Mouse (Mus musculus): ENCODE data around the gene Zfp618. TPM values are rescaled to one million over a fixed set of nuclear protein-coding genes. Genes with fewer than 3 reads are reported as not detected.

The Zfp618 gene
- 15.2 and 18.4 TPM in 2 replicates for polyA plus RNA-seq (2015; fragmentation: Nextera tagmentation; extraction: Ambion mirVana)

GRCm38 (mm10) chr4:62965497-62966302 lies at the start of gene Zfp618:
Gene Zfp618 (plus strand): TSS chr4:62965573.
- Histone ChIP-seq H3K4me1 (replicated peaks; ENCODE audit: control insufficient read depth, insufficient read depth, low read length) (no peaks in the 10 kb centered on the region; the same call in 1 of the 2 replicates), H3K4me2 (ENCODE audit: low read length) (peak within 1 kb of the TSS; percentile 72), H3K9ac (replicated peaks; ENCODE audit: low read depth, low read length) (peak within 1 kb of the TSS; percentile 98), H3K4me3 (replicated peaks; ENCODE audit: low read length) (peak within 1 kb of the TSS; percentile 81), H3K36me3 (ENCODE audit: control insufficient read depth, insufficient read depth) (no peaks in the 10 kb centered on the region), H3K9me3 (ENCODE audit: control insufficient read depth, low read length) (no peaks in the 10 kb centered on the region), H3K27ac (ENCODE audit: low read length) (peak within 1 kb of the TSS; percentile 69), H3K27me3 (replicated peaks; ENCODE audit: control insufficient read depth, insufficient read depth, low read length) (no peaks in the 10 kb centered on the region)
- WGBS: 0% methylated on average over 32 of the region's 86 CpGs
- peak; percentile 75 for ATAC-seq

- Histone ChIP-seq H3K27me3 (replicated peaks; ENCODE audit: control insufficient read depth, insufficient read depth, low read length) (no peaks in the 10 kb centered on the region), H3K9ac (replicated peaks; ENCODE audit: low read depth, low read length) (no peak overlapping the region), H3K36me3 (ENCODE audit: control insufficient read depth, insufficient read depth) (no peaks in the 10 kb centered on the region), H3K9me3 (ENCODE audit: control insufficient read depth, low read length) (no peaks in the 10 kb centered on the region), H3K4me1 (replicated peaks; ENCODE audit: control insufficient read depth, insufficient read depth, low read length) (no peaks in the 10 kb centered on the region), H3K4me3 (replicated peaks; ENCODE audit: low read length) (no peak overlapping the region), H3K27ac (ENCODE audit: low read length) (no peak overlapping the region), H3K4me2 (ENCODE audit: low read length) (no peak overlapping the region)
- WGBS: 87% methylated on average over 8 of the region's 8 CpGs
- no peak for ATAC-seq
Measured at GRCm38 (mm10) chr4:62917056-62917455, 48.3 kb upstream of the Zfp618 start.

- Histone ChIP-seq H3K9ac (replicated peaks; ENCODE audit: low read depth, low read length) (no peak overlapping the region), H3K27me3 (replicated peaks; ENCODE audit: control insufficient read depth, insufficient read depth, low read length) (no peaks in the 10 kb centered on the region), H3K36me3 (ENCODE audit: control insufficient read depth, insufficient read depth) (no peaks in the 10 kb centered on the region), H3K4me2 (ENCODE audit: low read length) (no peak overlapping the region), H3K4me1 (replicated peaks; ENCODE audit: control insufficient read depth, insufficient read depth, low read length) (no peaks in the 10 kb centered on the region), H3K9me3 (ENCODE audit: control insufficient read depth, low read length) (no peaks in the 10 kb centered on the region), H3K4me3 (replicated peaks; ENCODE audit: low read length) (no peak overlapping the region), H3K27ac (ENCODE audit: low read length) (no peak overlapping the region)
- ATAC-seq: no peak
- WGBS: 92% methylated on average over 4 of the region's 4 CpGs
Measured at GRCm38 (mm10) chr4:62933798-62934197, 31.6 kb upstream of the Zfp618 start.

GRCm38 (mm10) chr4:62935589-62936218 lies 29.7 kb upstream of the Zfp618 start:
- Histone ChIP-seq H3K36me3 (ENCODE audit: control insufficient read depth, insufficient read depth) (no peaks in the 10 kb centered on the region), H3K4me3 (replicated peaks; ENCODE audit: low read length) (no peak overlapping the region), H3K9ac (replicated peaks; ENCODE audit: low read depth, low read length) (no peak overlapping the region), H3K4me2 (ENCODE audit: low read length) (no peak overlapping the region), H3K9me3 (ENCODE audit: control insufficient read depth, low read length) (no peaks in the 10 kb centered on the region), H3K27ac (ENCODE audit: low read length) (no peak overlapping the region), H3K27me3 (replicated peaks; ENCODE audit: control insufficient read depth, insufficient read depth, low read length) (no peaks in the 10 kb centered on the region), H3K4me1 (replicated peaks; ENCODE audit: control insufficient read depth, insufficient read depth, low read length) (no peaks in the 10 kb centered on the region)
- ATAC-seq: no peak
- WGBS: 68% methylated on average over 11 of the region's 11 CpGs

GRCm38 (mm10) chr4:62941961-62942892 lies 23.1 kb upstream of the Zfp618 start:
- peaks cover 7% of the 10 kb centered on the region for H3K4me1 ChIP-seq (replicated peaks; ENCODE audit: control insufficient read depth, insufficient read depth, low read length)
- H3K27me3 ChIP-seq (replicated peaks; ENCODE audit: control insufficient read depth, insufficient read depth, low read length): no peaks in the 10 kb centered on the region
- no peak overlapping the region for H3K9ac ChIP-seq (replicated peaks; ENCODE audit: low read depth, low read length)
- no peaks in the 10 kb centered on the region for H3K9me3 ChIP-seq (ENCODE audit: control insufficient read depth, low read length)
- H3K4me2 ChIP-seq (ENCODE audit: low read length): no peak overlapping the region
- no peak overlapping the region for H3K4me3 ChIP-seq (replicated peaks; ENCODE audit: low read length)
- H3K36me3 ChIP-seq (ENCODE audit: control insufficient read depth, insufficient read depth): no peaks in the 10 kb centered on the region
- peak; percentile 94 for ATAC-seq
- no peak overlapping the region for H3K27ac ChIP-seq (ENCODE audit: low read length)
- WGBS: 40% methylated on average over 14 of the region's 14 CpGs

- Histone ChIP-seq H3K27me3 (replicated peaks; ENCODE audit: control insufficient read depth, insufficient read depth, low read length) (no peaks in the 10 kb centered on the region), H3K27ac (ENCODE audit: low read length) (no peak overlapping the region), H3K9ac (replicated peaks; ENCODE audit: low read depth, low read length) (no peak overlapping the region), H3K4me3 (replicated peaks; ENCODE audit: low read length) (no peak overlapping the region), H3K4me2 (ENCODE audit: low read length) (no peak overlapping the region), H3K4me1 (replicated peaks; ENCODE audit: control insufficient read depth, insufficient read depth, low read length) (peaks cover 7% of the 10 kb centered on the region), H3K36me3 (ENCODE audit: control insufficient read depth, insufficient read depth) (no peaks in the 10 kb centered on the region), H3K9me3 (ENCODE audit: control insufficient read depth, low read length) (no peaks in the 10 kb centered on the region)
- no peak; the same call in 1 of the 2 replicates for ATAC-seq
- WGBS: 70% methylated on average over 4 of the region's 4 CpGs
Measured at GRCm38 (mm10) chr4:62944326-62944879, 21.0 kb upstream of the Zfp618 start.

- no peaks in the 10 kb centered on the region for H3K27me3 ChIP-seq (replicated peaks; ENCODE audit: control insufficient read depth, insufficient read depth, low read length)
- no peaks in the 10 kb centered on the region for H3K36me3 ChIP-seq (ENCODE audit: control insufficient read depth, insufficient read depth)
- H3K4me2 ChIP-seq (ENCODE audit: low read length): no peak overlapping the region
- ATAC-seq: no peak
- 52% methylated on average over 4 of the region's 4 CpGs for WGBS
- H3K9me3 ChIP-seq (ENCODE audit: control insufficient read depth, low read length): no peaks in the 10 kb centered on the region
- H3K27ac ChIP-seq (ENCODE audit: low read length): no peak overlapping the region
- H3K4me1 ChIP-seq (replicated peaks; ENCODE audit: control insufficient read depth, insufficient read depth, low read length): no peaks in the 10 kb centered on the region; the same call in 1 of the 2 replicates
- H3K4me3 ChIP-seq (replicated peaks; ENCODE audit: low read length): no peak overlapping the region
- no peak overlapping the region for H3K9ac ChIP-seq (replicated peaks; ENCODE audit: low read depth, low read length)
Measured at GRCm38 (mm10) chr4:62963806-62964205, 1.6 kb upstream of the Zfp618 start.

- WGBS: 2% methylated on average over 32 of the region's 52 CpGs
- no peaks in the 10 kb centered on the region for H3K27me3 ChIP-seq (replicated peaks; ENCODE audit: control insufficient read depth, insufficient read depth, low read length)
Measured at GRCm38 (mm10) chr4:62964844-62965496, 403 bp upstream of the Zfp618 start.

More at GRCm38 (mm10) chr4:62964844-62965496, 403 bp upstream of the Zfp618 start:
- H3K9me3 ChIP-seq (ENCODE audit: control insufficient read depth, low read length): no peaks in the 10 kb centered on the region
- H3K36me3 ChIP-seq (ENCODE audit: control insufficient read depth, insufficient read depth): no peaks in the 10 kb centered on the region
- peak overlapping the region; percentile 81 for H3K4me3 ChIP-seq (replicated peaks; ENCODE audit: low read length)
- peak overlapping the region; percentile 98 for H3K9ac ChIP-seq (replicated peaks; ENCODE audit: low read depth, low read length)
- H3K4me2 ChIP-seq (ENCODE audit: low read length): peak overlapping the region; percentile 72
- ATAC-seq: peak; percentile 47; the same call in 1 of the 2 replicates
- peak overlapping the region; percentile 69 for H3K27ac ChIP-seq (ENCODE audit: low read length)
- no peaks in the 10 kb centered on the region; the same call in 1 of the 2 replicates for H3K4me1 ChIP-seq (replicated peaks; ENCODE audit: control insufficient read depth, insufficient read depth, low read length)

Data from forebrain, embryonic 16.5 days (tissue).